Mouse (Mus musculus) cerebellum, adult 2 months (tissue): ENCODE data around the gene Osgin1. TPM values are rescaled to one million over a fixed set of nuclear protein-coding genes. Genes with fewer than 3 reads are reported as not detected.

ENCODE experiments used
- DNase-seq, 2 experiments: peaks; one replicate each; pipeline ENCODE4 v3.0.0; 2021
- H3K27ac ChIP-seq: fragments of 200-500 bp; 2 replicates; pipeline ENCODE4 v1.5.1; 2012; ENCODE audit warnings: low read length, control low read depth, inconsistent platforms; ENCODE audit not compliant: insufficient read depth
- H3K27me3 ChIP-seq: fragments of 200-500 bp; 2 replicates; pipeline ENCODE4 v1.6.1; 2012; ENCODE audit warnings: inconsistent platforms, mild to moderate bottlenecking, low read length, moderate library complexity; ENCODE audit not compliant: control insufficient read depth, insufficient read depth
- H3K4me1 ChIP-seq: fragments of 200-500 bp; 2 replicates; pipeline ENCODE4 v1.6.1; 2011; ENCODE audit warnings: low read length; ENCODE audit not compliant: control insufficient read depth, insufficient read depth
- H3K4me3 ChIP-seq: fragments of 200-500 bp; replicated peaks from 2 replicates; pipeline ENCODE3; 2011; ENCODE audit warnings: mild to moderate bottlenecking, low read depth, low read length, control low read depth; ENCODE audit not compliant: insufficient read depth
- CTCF ChIP-seq: fragments of 200-500 bp; IDR thresholded peaks from 2 replicates; pipeline ENCODE4 v1.5.1; 2011; ENCODE audit warnings: low read depth, mild to moderate bottlenecking, control low read depth, low read length, moderate library complexity, borderline replicate concordance; ENCODE audit not compliant: insufficient read depth
- POLR2A ChIP-seq: fragments of 200-500 bp; IDR thresholded peaks from 2 replicates; pipeline ENCODE4 v1.6.1; 2011; ENCODE audit warnings: low read length, control low read depth, borderline replicate concordance; ENCODE audit not compliant: insufficient read depth
- WGBS: fragments of 180-500 bp; shearing (Covaris S2); methylation state at CpG from one replicate; pipeline ENCODE4 v1.1.7; 2018; 5-methylcytosine and 5-hydroxymethylcytosine counted together
- polyA plus RNA-seq: library from polyadenylated mRNA; depleted of rRNA; stranded (reverse); fragments of >200 nt; gene quantifications from 2 replicates; pipeline ENCODE4 v1.2.3, GENCODE M21; 2012

The Osgin1 gene
- polyA plus RNA-seq, 1 experiment: 0.84 TPM

DNA sequence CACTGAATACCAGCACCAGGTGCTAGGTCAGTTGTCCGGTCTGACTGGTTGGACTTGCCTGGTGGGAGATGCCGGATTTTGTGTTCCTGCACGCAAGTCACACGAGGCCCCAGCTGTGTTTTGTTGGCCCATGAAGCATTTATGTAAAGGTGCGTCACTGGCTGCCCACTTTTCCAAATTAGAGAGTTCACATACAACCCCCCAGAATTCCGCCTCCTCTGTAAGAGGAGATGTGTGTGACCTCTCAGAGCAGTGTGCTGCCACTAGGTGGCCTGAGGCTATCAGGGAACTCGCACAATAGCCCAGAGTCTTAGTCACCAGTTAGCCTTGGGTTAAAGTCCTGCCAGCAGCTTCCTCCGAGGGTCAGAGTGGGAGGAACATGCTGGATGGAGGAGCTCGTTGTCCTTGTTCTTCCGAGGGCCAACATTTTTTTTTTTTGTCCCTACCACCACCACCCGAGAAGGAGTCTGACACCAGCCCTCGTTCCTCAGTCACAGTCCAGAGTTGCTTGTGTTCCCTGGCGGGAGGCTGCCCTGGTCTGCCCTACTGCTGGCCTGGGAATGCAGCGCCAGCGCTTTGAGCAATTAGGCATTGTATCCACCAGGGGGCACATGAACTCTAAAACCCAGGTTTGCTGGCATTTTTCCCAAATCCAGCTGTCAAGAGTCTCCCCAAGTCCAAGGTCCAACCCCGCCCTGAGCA, 6.5 kb downstream of the Osgin1 start:
- H3K27me3 ChIP-seq: no peaks in the 10 kb centered on the region
- TF ChIP-seq CTCF (peak; percentile 64; the same call in 1 of the 2 replicates), POLR2A (no peak)
- H3K4me3 ChIP-seq: no peak overlapping the region
- DNase-seq: peak; percentile 57
- H3K4me1 ChIP-seq: peaks cover 7% of the 10 kb centered on the region
- WGBS: 30% methylated on average over 16 of the region's 16 CpGs
- H3K27ac ChIP-seq: no peak overlapping the region

DNA sequence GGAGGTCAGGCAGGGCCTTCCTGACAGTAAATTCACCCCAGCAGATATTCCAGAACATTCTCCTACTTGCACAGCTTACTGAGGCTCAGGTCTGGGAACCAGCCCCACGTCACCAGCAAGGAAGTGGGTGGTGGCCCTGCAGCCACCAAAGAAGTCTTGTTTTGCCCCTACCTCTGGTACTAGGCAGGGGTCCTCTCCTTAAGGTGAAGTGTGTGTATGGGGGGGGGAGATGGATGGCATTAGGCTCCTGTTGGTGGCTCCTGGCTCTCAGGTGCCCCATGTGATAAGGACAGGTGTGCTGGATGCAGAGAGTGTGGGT, 7.0 kb downstream of the Osgin1 start:
- Histone ChIP-seq H3K4me3 (no peak overlapping the region), H3K27me3 (no peaks in the 10 kb centered on the region), H3K4me1 (peaks cover 7% of the 10 kb centered on the region), H3K27ac (no peak overlapping the region)
- TF ChIP-seq CTCF (no peak), POLR2A (no peak)
- no peak for DNase-seq
- 40% methylated on average over 1 of the region's 1 CpGs for WGBS

DNA sequence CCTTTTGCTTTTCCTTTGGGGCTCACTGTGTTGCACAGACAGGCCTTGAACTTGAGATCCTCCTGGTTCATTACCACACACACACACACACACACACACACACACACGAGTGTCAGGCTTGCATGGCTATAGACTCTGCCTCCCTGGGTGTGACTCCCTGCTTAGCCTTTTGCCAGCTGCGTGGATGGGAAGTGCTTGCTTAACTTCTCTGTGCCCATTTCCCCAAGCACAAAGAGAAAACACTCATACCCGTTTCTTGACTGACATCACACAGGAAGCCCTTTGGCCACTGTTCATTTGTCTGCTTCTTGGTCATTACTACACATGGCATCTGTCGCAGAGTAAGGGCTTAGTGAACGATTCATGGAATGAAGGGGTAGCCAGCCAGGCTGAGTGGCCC, 8.1 kb downstream of the Osgin1 start:
- 58% methylated on average over 5 of the region's 5 CpGs for WGBS
- DNase-seq: no peak
- no peaks in the 10 kb centered on the region; the same call in 1 of the 2 replicates for H3K27me3 ChIP-seq

DNA sequence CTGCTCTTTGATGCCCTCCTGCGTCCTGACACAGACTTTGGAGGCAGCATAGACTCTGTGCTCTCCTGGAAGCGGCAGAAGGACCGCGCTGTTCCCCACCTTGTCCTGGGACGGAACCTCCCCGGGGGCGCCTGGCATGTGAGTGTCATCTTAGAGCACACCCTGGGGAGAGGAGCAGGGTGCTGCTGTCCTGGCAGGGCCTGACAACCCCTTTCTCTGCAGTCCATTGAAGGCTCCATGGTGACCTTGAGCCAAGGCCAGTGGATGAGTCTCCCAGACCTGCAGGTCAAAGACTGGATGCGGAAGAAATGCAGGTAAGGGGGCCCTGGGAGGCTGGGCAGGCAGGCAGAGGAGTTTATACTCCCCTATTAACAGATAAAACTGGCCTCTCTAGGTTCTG, 9.0 kb downstream of the Osgin1 start:
- Histone ChIP-seq H3K27ac (no peak overlapping the region), H3K4me3 (no peak overlapping the region), H3K27me3 (no peaks in the 10 kb centered on the region; the same call in 1 of the 2 replicates), H3K4me1 (no peaks in the 10 kb centered on the region)
- TF ChIP-seq POLR2A (no peak), CTCF (no peak)
- 94% methylated on average over 8 of the region's 8 CpGs for WGBS
- DNase-seq: no peak

More for the DNA sequence above, 8.1 kb downstream of the Osgin1 start:
- TF ChIP-seq CTCF (no peak), POLR2A (no peak)
- Histone ChIP-seq H3K4me1 (peaks cover 7% of the 10 kb centered on the region), H3K27ac (no peak overlapping the region), H3K4me3 (no peak overlapping the region)

DNA sequence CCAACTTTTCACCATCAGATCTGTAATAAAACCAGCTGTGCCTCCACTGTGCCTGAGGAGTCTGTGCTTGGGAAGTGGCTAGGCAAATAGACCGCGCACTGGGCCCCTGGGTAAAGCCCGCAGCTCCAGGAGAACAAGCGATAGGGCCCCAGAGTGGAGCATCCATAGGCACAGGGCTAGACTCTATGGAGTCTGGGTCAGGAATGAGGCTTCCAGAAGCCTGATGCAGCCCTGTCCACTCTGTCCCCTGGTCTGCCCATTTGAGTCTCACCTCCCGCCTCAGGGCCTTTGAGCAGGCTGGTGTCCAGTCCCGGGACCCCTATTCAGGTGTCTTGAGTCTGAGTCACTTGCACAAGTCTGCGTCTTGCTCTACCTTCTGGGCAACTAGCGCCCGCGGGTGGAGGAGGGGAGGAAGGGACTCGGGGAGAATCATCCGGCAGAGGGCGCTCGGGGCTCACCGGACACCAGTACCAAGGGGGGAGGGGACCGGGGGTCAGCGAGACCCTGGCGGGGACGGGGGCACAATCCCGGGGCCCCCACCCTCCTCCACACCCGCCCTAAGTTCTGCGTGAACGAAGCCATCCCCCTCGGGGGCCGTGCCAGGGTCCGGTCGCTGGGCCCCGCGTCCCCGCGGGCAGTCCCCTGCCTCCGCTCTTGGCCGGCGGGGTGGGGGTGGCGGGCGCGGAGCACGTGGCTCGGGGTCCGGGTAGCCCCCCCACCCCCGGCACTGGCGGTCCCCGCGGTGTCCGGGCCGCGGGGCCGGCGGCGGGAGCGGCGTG, 12.5 kb downstream of the Osgin1 start, which contains the start of gene Necab2:
Gene Necab2 (plus strand): TSS at position 509 of the 779 bp plus-strand sequence.
- DNase-seq: peak; percentile 74 to 81
- H3K4me1 ChIP-seq: no peaks in the 10 kb centered on the region
- no peaks in the 10 kb centered on the region; the same call in 1 of the 2 replicates for H3K27me3 ChIP-seq
- 1% methylated on average over 50 of the region's 52 CpGs for WGBS
- H3K4me3 ChIP-seq: peak within 1 kb of the TSS; percentile 29
- H3K27ac ChIP-seq: no peak within 1 kb of the TSS
- TF ChIP-seq POLR2A (no peak), CTCF (peak; percentile 77)

DNA sequence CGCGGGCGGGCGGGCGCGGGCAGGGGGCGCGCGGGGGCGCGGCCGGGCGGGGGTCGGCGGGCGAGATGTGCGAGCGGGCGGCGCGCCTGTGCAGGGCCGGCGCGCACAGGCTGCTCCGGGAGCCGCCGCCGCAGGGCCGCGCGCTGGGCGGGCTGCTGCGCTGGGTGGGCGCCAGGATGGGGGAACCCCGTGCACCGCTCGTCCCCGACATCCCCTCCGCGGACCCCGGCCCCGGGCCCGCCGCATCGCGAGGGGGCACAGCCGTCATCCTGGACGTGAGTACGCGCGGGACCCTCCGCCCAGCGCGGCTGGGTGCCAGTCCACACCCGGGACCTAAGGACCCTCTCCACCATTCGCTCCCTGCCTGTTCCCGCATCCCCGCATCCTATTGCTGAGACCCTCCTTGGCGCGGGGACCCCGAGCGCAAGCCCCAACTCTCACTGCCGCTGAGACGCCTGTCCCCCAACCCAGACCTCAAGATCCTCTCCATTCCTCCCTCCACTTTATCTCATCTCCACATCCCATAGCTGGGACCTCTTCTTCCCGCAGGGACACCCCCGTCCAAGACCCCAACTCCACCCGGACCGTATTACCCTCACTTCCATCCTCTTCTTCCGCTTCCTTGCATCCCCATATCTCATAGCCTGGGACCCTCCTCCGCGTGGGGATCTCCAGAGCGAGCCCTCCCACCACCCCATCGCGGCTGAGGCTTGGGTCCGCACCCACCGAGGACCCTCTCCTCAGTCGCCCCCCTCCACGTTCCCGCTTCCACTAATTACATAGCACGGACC, 13.3 kb downstream of the Osgin1 start:
- TF ChIP-seq CTCF (no peak), POLR2A (no peak)
- Histone ChIP-seq H3K4me3 (no peak overlapping the region), H3K4me1 (no peaks in the 10 kb centered on the region), H3K27me3 (no peaks in the 10 kb centered on the region; the same call in 1 of the 2 replicates), H3K27ac (no peak overlapping the region)
- DNase-seq: no peak
- 2% methylated on average over 80 of the region's 80 CpGs for WGBS

DNA sequence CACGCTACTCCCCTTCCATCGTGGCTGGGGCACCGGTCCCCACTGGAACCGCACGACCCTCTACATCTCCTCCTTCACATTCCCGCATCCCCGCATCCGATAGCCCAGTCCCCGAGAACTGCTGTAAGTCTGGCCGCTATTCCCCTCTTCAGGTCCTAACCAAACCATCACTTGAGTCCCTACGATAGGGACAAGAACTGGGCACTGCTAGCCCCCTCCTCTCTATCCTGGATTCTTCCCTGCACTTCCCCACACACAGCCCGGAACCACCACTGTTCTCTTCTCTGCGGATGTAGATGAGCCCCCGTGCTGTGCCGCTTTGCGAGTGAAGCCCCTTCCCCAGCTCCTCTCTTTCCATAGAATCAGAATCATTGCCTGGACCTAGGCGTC, 13.9 kb downstream of the Osgin1 start:
- Histone ChIP-seq H3K27me3 (no peaks in the 10 kb centered on the region; the same call in 1 of the 2 replicates), H3K27ac (no peak overlapping the region), H3K4me1 (no peaks in the 10 kb centered on the region), H3K4me3 (no peak overlapping the region)
- TF ChIP-seq POLR2A: no peak
- no peak for TF ChIP-seq CTCF
- no peak for DNase-seq
- 3% methylated on average over 17 of the region's 17 CpGs for WGBS
